Mouse (Mus musculus) CH12.LX (cell line): ENCODE data around the gene Fam20c.

Experiments used
- CTCF ChIP-seq, 2 experiments: IDR thresholded peaks in 1 of 2; conservative IDR thresholded peaks in 1 of 2; 2 replicates each; pipeline ENCODE4 v1.5.1; 2011 to 2012; ENCODE audit warnings: low read depth in 2 of 2, low read length in 2 of 2, improper control_type of control experiment in 1 of 2, inconsistent platforms in 1 of 2, mild to moderate bottlenecking in 1 of 2, moderate library complexity in 1 of 2
- MAFK ChIP-seq: IDR thresholded peaks from 2 replicates; pipeline ENCODE4 v1.6.1; 2011; ENCODE audit warnings: low read length, improper control_type of control experiment; ENCODE audit not compliant: insufficient replicate concordance
- POLR2A ChIP-seq: IDR thresholded peaks from 2 replicates; pipeline ENCODE4 v1.6.1; 2011; ENCODE audit warnings: low read depth, mild to moderate bottlenecking, improper control_type of control experiment, low read length
- RCOR1 ChIP-seq: conservative IDR thresholded peaks from 2 replicates; pipeline ENCODE4 v1.6.1; 2012; ENCODE audit warnings: low read depth, mild to moderate bottlenecking, inconsistent platforms, low read length, improper control_type of control experiment
- UBTF ChIP-seq: IDR thresholded peaks from 2 replicates; pipeline ENCODE4 v1.6.1; 2012; ENCODE audit warnings: low read depth, mild to moderate bottlenecking, inconsistent platforms, low read length, improper control_type of control experiment, moderate library complexity

DNA sequence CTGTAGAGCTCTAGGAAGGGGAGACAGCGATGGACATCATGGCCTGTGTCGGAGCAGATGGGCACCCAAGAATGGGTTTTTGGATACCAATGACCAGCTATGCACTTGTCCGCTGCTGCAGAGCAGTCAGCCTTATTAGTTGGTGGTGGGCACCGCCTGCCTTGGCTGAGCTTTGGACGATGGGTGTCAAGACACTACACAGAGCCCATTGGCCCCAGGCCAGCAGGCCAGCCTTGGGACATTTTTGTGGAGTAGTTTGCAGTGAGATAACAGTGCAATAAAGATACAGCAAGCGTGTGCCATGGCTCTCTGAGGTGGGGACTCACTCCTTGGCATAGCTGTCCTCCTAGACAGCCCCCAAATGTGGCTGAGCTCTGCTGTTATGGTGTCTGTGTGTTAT, 55.5 kb downstream of the Fam20c start:
- TF ChIP-seq UBTF (no peak), MAFK (no peak), POLR2A (no peak), CTCF (conservative IDR thresholded peaks at IDR 0.05 in 1 of 2, IDR thresholded peaks at IDR 0.05 in 1 of 2; ENCODE audit: low read depth in 2 of 2, low read length in 2 of 2) (no peak), RCOR1 (no peak)
